Mouse (Mus musculus) limb, embryonic 10.5 days (tissue): Measurements from ENCODE around the gene Megf11. TPM values are rescaled to one million over a fixed set of nuclear protein-coding genes. Genes with fewer than 3 reads are reported as not detected.
A peak's percentile ranks its signal among the peaks of the same experiment; 100 is the strongest.

Source experiments
- DNase-seq: peaks from one replicate; pipeline ENCODE4 v3.0.0-alpha.2; 2017; ENCODE audit warnings: low spot score
- H3K27ac ChIP-seq: fragments of 300-500 bp; sonication (generic); 2 replicates; pipeline ENCODE4 v1.5.1; 2016; ENCODE audit warnings: mild to moderate bottlenecking
- H3K27me3 ChIP-seq: fragments of 300-500 bp; sonication (generic); 2 replicates; pipeline ENCODE4 v1.6.1; 2016; ENCODE audit warnings: low read depth, mild to moderate bottlenecking; ENCODE audit not compliant: poor library complexity, severe bottlenecking
- H3K36me3 ChIP-seq: fragments of 300-500 bp; sonication (generic); 2 replicates; pipeline ENCODE4 v1.6.1; 2016; ENCODE audit warnings: mild to moderate bottlenecking, moderate library complexity
- H3K4me1 ChIP-seq: fragments of 300-500 bp; sonication (generic); 2 replicates; pipeline ENCODE4 v1.6.1; 2016
- H3K4me3 ChIP-seq: fragments of 300-500 bp; sonication (generic); 2 replicates; pipeline ENCODE4 v1.5.1; 2016; ENCODE audit warnings: mild to moderate bottlenecking, moderate library complexity
- H3K9me3 ChIP-seq: fragments of 300-500 bp; sonication (generic); replicated peaks from 2 replicates; pipeline ENCODE4 v1.6.1; 2016; ENCODE audit warnings: mild to moderate bottlenecking
- WGBS: fragments of 180-500 bp; shearing (Covaris S2); methylation state at CpG from one replicate; pipeline ENCODE4 v1.1.7; 2016; 5-methylcytosine and 5-hydroxymethylcytosine counted together
- polyA plus RNA-seq: library from polyadenylated mRNA; unstranded; fragments of >200 nt; fragmentation: Nextera tagmentation; extraction: Ambion mirVana; gene quantifications from 2 replicates; pipeline ENCODE4 v1.2.1, GENCODE M21; 2016

Megf11 gene
- polyA plus RNA-seq, 1 experiment from 2014 or later = 1.7 TPM

GRCm38 (mm10) chr9:64566376-64566775 lies 180.9 kb downstream of the Megf11 start:
- no peak for DNase-seq
- 50% methylated on average over 2 of the region's 2 CpGs for WGBS
- Histone ChIP-seq H3K9me3 (no peaks in the 10 kb centered on the region; the same call in 1 of the 2 replicates), H3K4me1 (peaks cover 67% of the 10 kb centered on the region), H3K27ac (peak overlapping the region; percentile 38; the same call in 1 of the 2 replicates), H3K4me3 (no peak overlapping the region), H3K36me3 (no peaks in the 10 kb centered on the region), H3K27me3 (0 out of 2 replicates have a peak, but pooled peaks cover 9% of the 10 kb centered on the region)

- 70% methylated on average over 5 of the region's 5 CpGs for WGBS
- H3K27me3 ChIP-seq = 0 out of 2 replicates have a peak, but pooled peaks cover 9% of the 10 kb centered on the region
- peak overlapping the region; percentile 71 for H3K27ac ChIP-seq
- no peaks in the 10 kb centered on the region; the same call in 1 of the 2 replicates for H3K9me3 ChIP-seq
- DNase-seq = no peak
- peaks cover 67% of the 10 kb centered on the region for H3K4me1 ChIP-seq
- no peaks in the 10 kb centered on the region for H3K36me3 ChIP-seq
- no peak overlapping the region for H3K4me3 ChIP-seq
These were observed 182.1 kb downstream of the Megf11 start for GRCm38 (mm10) chr9:64567482-64567881.

GRCm38 (mm10) chr9:64568467-64569260 lies 183.2 kb downstream of the Megf11 start:
- H3K27ac ChIP-seq = peak overlapping the region; percentile 71
- 0 out of 2 replicates have a peak overlapping the region, but pooled peaks have one; percentile 0 for H3K4me3 ChIP-seq
- H3K9me3 ChIP-seq = no peaks in the 10 kb centered on the region
- 0 out of 2 replicates have a peak, but pooled peaks cover 11% of the 10 kb centered on the region for H3K27me3 ChIP-seq
- H3K4me1 ChIP-seq = peaks cover 69% of the 10 kb centered on the region
- no peaks in the 10 kb centered on the region for H3K36me3 ChIP-seq
- peak; percentile 58 for DNase-seq
- WGBS = 17% methylated on average over 8 of the region's 8 CpGs

DNA sequence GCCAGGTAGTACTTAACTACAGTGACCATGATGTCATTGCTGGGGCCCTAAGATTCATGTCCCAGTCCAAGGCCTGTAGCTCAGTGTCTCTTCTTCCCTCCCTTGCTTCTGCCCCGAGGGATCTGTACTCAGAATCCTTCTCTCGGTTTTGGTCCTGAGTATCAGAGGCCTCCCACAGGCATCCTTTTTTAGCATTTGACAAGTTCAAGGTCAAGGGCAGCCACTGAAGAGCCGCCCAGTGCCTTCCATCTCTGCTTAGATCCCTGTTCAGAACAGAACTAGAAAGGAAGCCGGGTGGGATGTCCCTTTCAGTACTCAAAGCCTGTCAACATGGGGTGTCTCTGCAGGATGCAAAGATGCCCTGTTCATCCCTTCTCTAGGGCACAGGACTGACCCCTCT lies 185.0 kb downstream of the Megf11 start:
- no peak for DNase-seq
- 67% methylated on average over 4 of the region's 4 CpGs for WGBS
- no peaks in the 10 kb centered on the region for H3K9me3 ChIP-seq
- H3K27ac ChIP-seq = no peak overlapping the region
- H3K27me3 ChIP-seq = 0 out of 2 replicates have a peak, but pooled peaks cover 13% of the 10 kb centered on the region
- H3K36me3 ChIP-seq = no peaks in the 10 kb centered on the region
- peaks cover 67% of the 10 kb centered on the region for H3K4me1 ChIP-seq
- H3K4me3 ChIP-seq = no peak overlapping the region

DNA sequence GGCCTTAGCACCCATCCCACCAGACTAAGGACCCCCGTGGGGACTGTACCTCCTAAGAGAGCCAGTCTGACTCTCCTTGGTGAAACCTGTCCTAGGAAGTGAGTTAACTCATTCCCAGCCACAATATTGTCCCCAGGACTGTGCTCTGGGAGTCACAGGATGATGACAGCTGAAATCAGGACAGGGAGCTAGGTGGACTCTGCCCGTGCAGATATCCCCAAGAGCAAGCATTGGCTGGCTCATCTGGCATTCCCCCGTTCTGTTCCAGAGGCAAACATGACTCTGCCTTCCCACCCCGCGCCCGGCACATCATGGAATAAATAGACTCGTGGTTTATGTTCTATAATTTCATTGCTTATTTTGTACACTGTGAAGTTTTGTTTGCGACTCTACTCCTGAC lies 185.7 kb downstream of the Megf11 start:
- H3K27ac ChIP-seq = no peak overlapping the region
- H3K9me3 ChIP-seq = no peaks in the 10 kb centered on the region
- H3K4me3 ChIP-seq = no peak overlapping the region
- H3K4me1 ChIP-seq = peaks cover 67% of the 10 kb centered on the region
- WGBS = 91% methylated on average over 8 of the region's 8 CpGs
- H3K36me3 ChIP-seq = no peaks in the 10 kb centered on the region
- no peak for DNase-seq
- H3K27me3 ChIP-seq = 0 out of 2 replicates have a peak, but pooled peaks cover 7% of the 10 kb centered on the region

DNA sequence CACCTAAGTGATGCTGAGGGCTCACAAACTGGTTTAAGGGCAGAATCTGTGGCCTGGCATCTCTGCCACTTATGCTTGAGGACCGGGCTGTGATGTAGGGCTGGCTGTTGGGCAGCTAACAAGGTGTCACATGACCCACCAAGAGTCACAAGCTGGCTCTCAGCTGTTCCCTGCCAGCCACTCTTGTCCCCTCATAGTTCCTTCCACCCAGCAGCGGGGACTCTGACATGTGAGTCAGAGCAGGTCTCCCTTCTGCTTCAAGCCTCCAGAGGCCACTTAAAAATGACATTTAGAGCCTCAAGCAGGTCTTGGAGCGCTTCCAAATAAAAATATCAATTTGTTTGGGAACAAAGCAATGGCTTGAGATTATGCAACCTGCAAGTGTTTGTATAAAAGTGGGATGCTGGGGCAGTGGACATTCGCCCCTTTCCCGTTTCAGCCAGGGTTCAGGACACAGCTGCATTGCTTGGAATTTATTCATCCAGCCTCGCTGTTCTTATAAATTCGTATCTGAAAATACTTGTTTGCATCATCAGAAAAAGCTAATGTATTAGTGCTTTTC lies 187.3 kb downstream of the Megf11 start:
- Histone ChIP-seq H3K36me3 (no peaks in the 10 kb centered on the region), H3K4me3 (no peak overlapping the region), H3K27ac (peak overlapping the region; percentile 2; the same call in 1 of the 2 replicates), H3K27me3 (0 out of 2 replicates have a peak, but pooled peaks cover 8% of the 10 kb centered on the region), H3K4me1 (peaks cover 68% of the 10 kb centered on the region), H3K9me3 (no peaks in the 10 kb centered on the region)
- 88% methylated on average over 7 of the region's 7 CpGs for WGBS
- DNase-seq = no peak

DNA sequence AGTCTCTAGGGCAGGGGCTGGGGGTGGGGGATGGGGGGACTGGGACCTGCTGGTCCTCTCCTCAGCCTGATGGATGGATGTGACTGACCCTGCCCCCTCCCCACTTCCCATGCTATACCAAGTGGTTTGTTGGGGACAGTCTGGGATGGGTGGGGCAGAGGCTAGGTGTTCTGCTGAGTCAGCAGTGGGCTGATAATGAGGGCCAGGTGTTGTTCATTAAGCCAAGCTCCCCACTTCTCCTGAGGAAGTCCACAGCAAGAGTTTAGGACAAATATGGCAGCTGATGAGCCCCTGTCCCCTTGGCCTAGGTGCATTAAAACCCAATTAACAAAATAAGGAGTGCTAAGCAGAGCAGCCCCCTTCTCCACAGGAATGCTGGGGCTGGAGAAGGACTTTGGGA lies 190.2 kb downstream of the Megf11 start:
- H3K9me3 ChIP-seq = no peaks in the 10 kb centered on the region
- H3K27ac ChIP-seq = 0 out of 2 replicates have a peak overlapping the region, but pooled peaks have one; percentile 31
- H3K4me1 ChIP-seq = peaks cover 69% of the 10 kb centered on the region
- H3K27me3 ChIP-seq = peaks cover 31% of the 10 kb centered on the region
- no peaks in the 10 kb centered on the region for H3K36me3 ChIP-seq
- H3K4me3 ChIP-seq = no peak overlapping the region
- DNase-seq = peak; percentile 50

- Histone ChIP-seq H3K27me3 (peaks cover 33% of the 10 kb centered on the region), H3K36me3 (no peaks in the 10 kb centered on the region), H3K4me1 (peaks cover 64% of the 10 kb centered on the region), H3K27ac (peak overlapping the region; percentile 31; the same call in 1 of the 2 replicates), H3K4me3 (no peak overlapping the region), H3K9me3 (no peaks in the 10 kb centered on the region)
- WGBS = 19% methylated on average over 5 of the region's 5 CpGs
- DNase-seq = no peak
These were observed 190.9 kb downstream of the Megf11 start for GRCm38 (mm10) chr9:64576143-64576878.

GRCm38 (mm10) chr9:64577156-64577555 lies 191.7 kb downstream of the Megf11 start:
- H3K4me1 ChIP-seq = peaks cover 55% of the 10 kb centered on the region
- no peaks in the 10 kb centered on the region for H3K36me3 ChIP-seq
- 57% methylated on average over 3 of the region's 3 CpGs for WGBS
- no peak overlapping the region for H3K27ac ChIP-seq
- DNase-seq = no peak
- H3K27me3 ChIP-seq = peaks cover 37% of the 10 kb centered on the region
- H3K9me3 ChIP-seq = no peaks in the 10 kb centered on the region
- no peak overlapping the region for H3K4me3 ChIP-seq

- no peak for DNase-seq
- Histone ChIP-seq H3K36me3 (no peaks in the 10 kb centered on the region), H3K9me3 (no peaks in the 10 kb centered on the region), H3K27ac (no peak overlapping the region), H3K4me1 (peaks cover 48% of the 10 kb centered on the region), H3K27me3 (peaks cover 37% of the 10 kb centered on the region), H3K4me3 (no peak overlapping the region)
These were observed 192.6 kb downstream of the Megf11 start for GRCm38 (mm10) chr9:64578014-64578413.

DNA sequence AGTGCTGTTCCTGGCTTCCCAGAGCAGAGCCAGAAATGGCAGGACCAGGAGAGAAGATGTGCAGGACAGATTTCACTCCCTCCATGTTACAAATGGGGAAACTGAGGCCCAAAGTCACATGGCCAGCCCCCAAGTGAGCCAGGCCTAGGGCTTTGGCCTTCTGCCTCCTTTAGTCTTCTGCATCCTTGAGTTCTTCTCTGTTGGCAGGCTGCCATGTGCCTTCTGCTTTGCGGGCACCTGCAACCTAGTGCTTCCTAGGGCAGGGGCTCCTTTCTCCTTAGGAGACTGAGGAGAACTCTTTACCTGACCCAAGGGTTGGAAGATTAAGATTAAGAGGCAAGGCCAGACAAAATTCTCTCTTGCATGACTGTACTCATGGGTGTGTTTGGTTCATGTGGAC lies 193.9 kb downstream of the Megf11 start:
- Histone ChIP-seq H3K4me1 (peaks cover 48% of the 10 kb centered on the region), H3K9me3 (no peaks in the 10 kb centered on the region), H3K27me3 (peaks cover 30% of the 10 kb centered on the region), H3K4me3 (no peak overlapping the region), H3K27ac (no peak overlapping the region), H3K36me3 (no peaks in the 10 kb centered on the region)
- WGBS = 89% methylated on average over 1 of the region's 1 CpGs
- no peak for DNase-seq

GRCm38 (mm10) chr9:64586292-64586691 lies 200.9 kb downstream of the Megf11 start:
- Histone ChIP-seq H3K27me3 (peaks cover 4% of the 10 kb centered on the region; the same call in 1 of the 2 replicates), H3K4me1 (peaks cover 14% of the 10 kb centered on the region), H3K9me3 (no peaks in the 10 kb centered on the region), H3K4me3 (no peak overlapping the region), H3K27ac (no peak overlapping the region), H3K36me3 (no peaks in the 10 kb centered on the region)
- 49% methylated on average over 5 of the region's 5 CpGs for WGBS
- DNase-seq = no peak
